Mouse (Mus musculus): ENCODE data around the gene Plekha4. TPM values are rescaled to one million over a fixed set of nuclear protein-coding genes. Genes with fewer than 3 reads are reported as not detected.
A peak's percentile ranks its signal among the peaks of the same experiment; 100 is the strongest.

Gene Plekha4
- polyA plus RNA-seq, 1 experiment = not detected

DNA sequence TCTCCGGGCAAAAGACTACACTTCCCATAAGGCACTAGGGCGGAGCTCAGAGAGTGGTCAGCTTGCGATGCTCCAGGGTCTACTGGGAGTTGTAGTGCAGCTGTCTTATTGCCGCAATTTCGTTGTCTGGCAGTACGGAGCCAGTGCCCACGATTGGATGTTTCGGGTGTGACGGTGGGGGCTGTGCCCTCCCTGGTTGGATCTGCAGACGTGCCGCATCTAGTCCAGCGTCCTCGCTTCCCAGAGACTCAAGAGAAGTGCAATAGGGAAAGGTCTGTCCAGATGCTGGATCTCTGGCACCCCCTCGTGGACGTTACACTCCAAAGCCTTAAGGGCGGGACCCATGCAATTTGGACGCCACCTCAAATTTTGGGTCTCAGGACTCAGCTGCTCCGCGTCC is 63.0 kb downstream of the Plekha4 start:
- 1% methylated on average over 19 of the region's 19 CpGs for WGBS
- Histone ChIP-seq H3K4me1 (ENCODE audit: control insufficient read depth, insufficient read depth, low read length) (no peaks in the 10 kb centered on the region; the same call in 1 of the 2 replicates), H3K4me3 (ENCODE audit: insufficient read depth, low read depth, low read length) (peak overlapping the region; percentile 41), H3K27ac (ENCODE audit: insufficient read depth, low read depth, low read length) (0 out of 2 replicates have a peak overlapping the region, but pooled peaks have one; percentile 6)
- TF ChIP-seq POLR2A (IDR thresholded peaks at IDR 0.05; ENCODE audit: insufficient read depth, low read depth, low read length) (peak; percentile 57), CTCF (IDR thresholded peaks at IDR 0.05; ENCODE audit: insufficient read depth, low read depth, low read length) (peak; percentile 75; the same call in 1 of the 2 replicates)

DNA sequence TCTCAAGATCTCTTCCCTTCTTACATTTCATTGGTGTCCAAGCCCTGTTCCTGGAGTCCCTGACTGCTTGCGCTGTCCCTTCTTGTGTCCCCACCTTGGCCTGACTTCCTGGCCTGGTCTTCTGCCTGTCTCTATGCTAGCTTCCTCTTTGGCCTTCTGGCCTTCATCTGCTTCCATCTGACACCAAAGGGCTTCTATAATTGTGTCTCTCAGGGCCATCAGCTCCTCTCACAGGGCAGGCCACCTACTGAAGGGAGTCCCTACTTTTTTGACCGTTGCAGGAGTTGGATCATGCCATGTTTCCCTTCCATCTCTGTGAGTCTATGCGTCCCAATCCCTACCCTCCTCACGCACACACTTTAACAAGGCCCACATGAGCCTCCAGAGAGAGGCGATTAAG is 63.8 kb downstream of the Plekha4 start:
- no peak for TF ChIP-seq CTCF (IDR thresholded peaks at IDR 0.05; ENCODE audit: insufficient read depth, low read depth, low read length)
- TF ChIP-seq POLR2A (IDR thresholded peaks at IDR 0.05; ENCODE audit: insufficient read depth, low read depth, low read length) = no peak
- H3K27ac ChIP-seq (ENCODE audit: insufficient read depth, low read depth, low read length) = no peak overlapping the region
- H3K4me1 ChIP-seq (ENCODE audit: control insufficient read depth, insufficient read depth, low read length) = no peaks in the 10 kb centered on the region; the same call in 1 of the 2 replicates
- 96% methylated on average over 5 of the region's 5 CpGs for whole genome bisulfite sequencing
- H3K4me3 ChIP-seq (ENCODE audit: insufficient read depth, low read depth, low read length) = no peak overlapping the region

DNA sequence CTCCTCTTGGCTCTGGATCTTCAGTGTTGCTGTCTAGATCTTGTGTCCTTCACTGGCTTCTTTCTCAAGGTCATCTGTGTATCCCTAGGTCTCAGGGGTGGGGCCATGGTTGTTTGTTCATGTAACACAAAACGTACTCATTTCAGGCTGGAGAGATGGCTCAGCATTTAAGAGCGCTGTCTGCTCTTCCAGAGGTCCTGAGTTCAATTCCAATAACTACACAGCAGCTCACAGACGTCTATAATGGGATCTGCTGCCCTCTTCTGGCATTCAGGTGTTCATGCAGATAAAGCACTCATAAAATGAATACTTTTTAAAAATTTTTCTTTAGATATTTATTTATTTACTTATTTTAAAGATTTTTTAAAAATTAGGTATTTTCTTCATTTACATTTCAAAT is 64.7 kb downstream of the Plekha4 start:
- Histone ChIP-seq H3K4me1 (ENCODE audit: control insufficient read depth, insufficient read depth, low read length) (no peaks in the 10 kb centered on the region; the same call in 1 of the 2 replicates), H3K27ac (ENCODE audit: insufficient read depth, low read depth, low read length) (no peak overlapping the region), H3K4me3 (ENCODE audit: insufficient read depth, low read depth, low read length) (no peak overlapping the region)
- 64% methylated on average over 3 of the region's 3 CpGs for WGBS
- TF ChIP-seq POLR2A (IDR thresholded peaks at IDR 0.05; ENCODE audit: insufficient read depth, low read depth, low read length) (no peak), CTCF (IDR thresholded peaks at IDR 0.05; ENCODE audit: insufficient read depth, low read depth, low read length) (no peak)

DNA sequence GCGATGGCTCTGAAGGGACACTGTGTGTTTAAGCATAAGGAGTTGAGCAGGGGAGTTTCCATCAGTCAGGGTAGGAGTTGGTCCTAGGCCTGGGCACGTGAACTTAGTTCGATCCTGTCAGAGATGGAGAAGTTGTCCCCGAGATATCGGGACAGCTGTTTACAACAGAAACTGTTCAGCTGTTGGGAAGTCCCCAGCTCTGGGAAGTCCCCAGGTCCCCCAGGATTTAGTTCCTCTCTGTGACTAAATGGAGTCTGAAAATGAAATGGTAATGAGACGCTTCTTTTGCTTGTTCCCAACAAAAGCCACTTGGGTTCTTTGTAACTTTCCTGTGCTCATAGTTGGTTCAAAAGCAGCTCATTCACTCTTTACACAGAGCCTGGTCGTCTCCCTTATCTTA is 65.8 kb downstream of the Plekha4 start:
- 83% methylated on average over 7 of the region's 7 CpGs for WGBS
- H3K4me1 ChIP-seq (ENCODE audit: control insufficient read depth, insufficient read depth, low read length) = no peaks in the 10 kb centered on the region; the same call in 1 of the 2 replicates
- no peak for TF ChIP-seq CTCF (IDR thresholded peaks at IDR 0.05; ENCODE audit: insufficient read depth, low read depth, low read length)

DNA sequence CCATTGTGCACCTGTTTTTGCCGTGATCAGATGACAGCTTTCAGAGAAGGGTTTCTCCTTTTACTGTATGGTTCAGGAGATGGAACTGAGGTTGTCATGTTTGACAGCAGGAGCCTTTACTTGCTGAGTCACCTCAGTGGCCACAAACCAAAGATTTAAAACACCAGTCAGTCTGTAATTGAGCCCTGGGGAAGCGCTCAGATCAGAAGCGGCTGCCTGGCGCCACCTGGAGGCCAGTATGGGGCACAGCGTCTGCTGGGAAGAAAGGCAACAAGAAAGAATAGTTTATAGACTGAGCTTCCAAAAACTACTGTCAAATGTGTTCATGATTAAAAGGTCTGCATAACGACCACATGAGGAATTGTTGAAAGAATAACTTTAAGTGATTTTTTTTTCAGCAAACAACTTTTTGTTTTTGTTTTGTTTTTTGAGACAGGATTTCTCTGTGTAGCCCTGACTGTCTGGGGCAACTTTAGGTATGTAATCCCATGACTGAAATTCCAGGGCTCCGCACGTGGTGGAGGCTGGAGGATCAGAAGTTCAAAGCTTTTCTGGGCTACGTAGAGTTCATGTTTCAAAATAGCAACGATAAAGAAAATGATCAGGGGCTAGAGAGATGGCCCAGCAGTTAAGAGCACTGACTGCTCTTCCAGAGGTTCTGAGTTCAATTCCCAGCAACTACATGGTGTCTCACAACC is 67.1 kb downstream of the Plekha4 start:
- no peaks in the 10 kb centered on the region; the same call in 1 of the 2 replicates for H3K4me1 ChIP-seq (ENCODE audit: control insufficient read depth, insufficient read depth, low read length)
- H3K4me3 ChIP-seq (ENCODE audit: insufficient read depth, low read depth, low read length) = no peak overlapping the region
- WGBS = 22% methylated on average over 10 of the region's 10 CpGs
- TF ChIP-seq POLR2A (IDR thresholded peaks at IDR 0.05; ENCODE audit: insufficient read depth, low read depth, low read length) = no peak
- peak; percentile 90 for TF ChIP-seq CTCF (IDR thresholded peaks at IDR 0.05; ENCODE audit: insufficient read depth, low read depth, low read length)
- no peak overlapping the region for H3K27ac ChIP-seq (ENCODE audit: insufficient read depth, low read depth, low read length)

More for the DNA sequence above, 65.8 kb downstream of the Plekha4 start:
- no peak overlapping the region for H3K4me3 ChIP-seq (ENCODE audit: insufficient read depth, low read depth, low read length)
- no peak overlapping the region for H3K27ac ChIP-seq (ENCODE audit: insufficient read depth, low read depth, low read length)

DNA sequence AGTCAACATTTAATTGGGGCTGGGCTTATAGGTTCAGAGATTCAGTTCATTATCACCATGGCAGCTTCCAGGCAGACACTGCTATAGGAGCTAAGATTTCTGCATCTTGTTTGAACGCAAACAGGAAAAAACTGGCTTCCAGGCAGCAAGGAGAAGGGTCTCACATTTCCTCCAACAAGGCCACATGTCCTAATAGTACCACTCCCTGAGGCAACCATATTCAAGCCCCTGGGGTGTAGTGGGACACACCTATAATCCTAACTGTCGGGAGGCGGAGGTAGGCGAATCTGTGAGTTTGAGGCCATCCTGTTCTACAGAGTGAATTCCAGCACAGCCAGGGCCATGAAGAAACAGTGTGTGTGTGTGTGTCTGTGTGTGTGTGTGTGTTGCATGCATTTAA is 69.0 kb downstream of the Plekha4 start:
- Histone ChIP-seq H3K4me3 (ENCODE audit: insufficient read depth, low read depth, low read length) (no peak overlapping the region), H3K27ac (ENCODE audit: insufficient read depth, low read depth, low read length) (no peak overlapping the region), H3K4me1 (ENCODE audit: control insufficient read depth, insufficient read depth, low read length) (no peaks in the 10 kb centered on the region)
- 81% methylated on average over 4 of the region's 4 CpGs for WGBS
- TF ChIP-seq CTCF (IDR thresholded peaks at IDR 0.05; ENCODE audit: insufficient read depth, low read depth, low read length) (no peak), POLR2A (IDR thresholded peaks at IDR 0.05; ENCODE audit: insufficient read depth, low read depth, low read length) (no peak)

DNA sequence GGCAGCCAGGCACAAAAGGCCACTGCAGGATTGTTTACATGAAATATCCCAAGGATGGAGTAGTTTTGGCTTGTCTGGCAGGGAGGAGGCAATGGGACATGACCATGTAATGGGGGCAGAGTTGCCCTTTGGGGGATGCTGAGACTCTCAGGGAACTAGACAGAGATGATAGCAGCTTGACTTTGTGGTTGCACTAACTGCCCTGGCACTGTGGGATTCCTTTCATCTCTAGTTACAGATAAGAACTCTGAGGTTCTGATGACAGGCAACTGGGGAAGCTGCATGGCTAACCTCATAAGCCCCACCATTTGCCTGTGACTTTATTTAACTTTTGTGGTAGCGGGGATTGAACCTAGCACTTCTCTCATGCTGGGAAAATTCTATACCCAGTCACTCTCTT is 70.0 kb downstream of the Plekha4 start:
- Histone ChIP-seq H3K4me3 (ENCODE audit: insufficient read depth, low read depth, low read length) (no peak overlapping the region), H3K27ac (ENCODE audit: insufficient read depth, low read depth, low read length) (no peak overlapping the region), H3K4me1 (ENCODE audit: control insufficient read depth, insufficient read depth, low read length) (no peaks in the 10 kb centered on the region)
- 86% methylated on average over 1 of the region's 1 CpGs for WGBS
- TF ChIP-seq POLR2A (IDR thresholded peaks at IDR 0.05; ENCODE audit: insufficient read depth, low read depth, low read length) (no peak), CTCF (IDR thresholded peaks at IDR 0.05; ENCODE audit: insufficient read depth, low read depth, low read length) (no peak)

DNA sequence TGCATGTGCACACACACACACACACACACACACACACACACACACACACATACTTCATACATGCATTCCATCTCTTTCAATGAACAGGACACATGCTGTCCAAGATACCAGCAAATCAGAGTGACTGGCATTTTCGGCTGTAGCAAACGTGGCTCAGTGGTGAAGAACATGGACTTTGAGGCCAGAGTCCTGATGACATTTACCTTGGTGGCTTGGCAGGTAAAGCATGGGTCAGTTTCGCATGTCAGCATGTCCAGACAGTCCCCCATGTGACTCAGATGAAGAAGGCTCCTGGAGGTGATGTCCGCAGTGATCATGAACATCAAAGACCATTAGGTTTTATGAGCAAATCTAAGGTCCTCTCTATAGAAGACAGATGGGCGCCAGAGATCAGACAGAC is 70.9 kb downstream of the Plekha4 start:
- Histone ChIP-seq H3K4me3 (ENCODE audit: insufficient read depth, low read depth, low read length) (no peak overlapping the region), H3K27ac (ENCODE audit: insufficient read depth, low read depth, low read length) (no peak overlapping the region), H3K4me1 (ENCODE audit: control insufficient read depth, insufficient read depth, low read length) (no peaks in the 10 kb centered on the region)
- 90% methylated on average over 5 of the region's 5 CpGs for WGBS
- TF ChIP-seq POLR2A (IDR thresholded peaks at IDR 0.05; ENCODE audit: insufficient read depth, low read depth, low read length) = no peak
- no peak for TF ChIP-seq CTCF (IDR thresholded peaks at IDR 0.05; ENCODE audit: insufficient read depth, low read depth, low read length)

DNA sequence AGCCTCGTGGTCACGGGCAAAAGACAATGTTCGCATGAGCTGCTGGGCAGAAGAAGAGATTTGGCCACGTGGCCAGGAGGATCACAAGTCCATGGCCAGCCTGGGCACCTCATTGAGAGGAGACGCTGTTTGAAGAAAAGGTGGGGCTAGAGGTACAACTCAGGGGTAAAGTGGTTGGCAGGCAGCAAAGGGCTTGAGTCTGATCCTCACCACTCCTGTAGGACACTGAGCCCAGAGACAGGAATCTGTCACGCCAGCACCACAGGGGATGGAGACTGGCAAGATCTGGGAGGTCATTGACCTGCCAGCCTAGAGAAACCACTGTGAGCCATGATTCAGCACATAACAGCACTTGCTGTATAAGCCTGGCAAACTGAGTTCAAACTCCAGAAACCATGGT is 71.4 kb downstream of the Plekha4 start:
- Histone ChIP-seq H3K4me3 (ENCODE audit: insufficient read depth, low read depth, low read length) (no peak overlapping the region), H3K4me1 (ENCODE audit: control insufficient read depth, insufficient read depth, low read length) (no peaks in the 10 kb centered on the region), H3K27ac (ENCODE audit: insufficient read depth, low read depth, low read length) (no peak overlapping the region)
- TF ChIP-seq CTCF (IDR thresholded peaks at IDR 0.05; ENCODE audit: insufficient read depth, low read depth, low read length) = no peak
- no peak for TF ChIP-seq POLR2A (IDR thresholded peaks at IDR 0.05; ENCODE audit: insufficient read depth, low read depth, low read length)
- WGBS = 89% methylated on average over 6 of the region's 6 CpGs

All from olfactory bulb, adult 2 months (tissue).